Mouse (Mus musculus) heart, embryonic 16.5 days (tissue): ENCODE data around the gene Tie1. TPM values are rescaled to one million over a fixed set of nuclear protein-coding genes. Genes with fewer than 3 reads are reported as not detected.
A peak's percentile ranks its signal among the peaks of the same experiment; 100 is the strongest.
"Not testable (repeated sequence)": the region's sequence is repeated elsewhere in the genome, so short reads cannot be mapped to it uniquely, and the experiment has no call there.

ENCODE experiments used
- ATAC-seq: fragments of 200-750 bp; cut with Nextera tagmentation; replicated peaks from 2 replicates; pipeline ENCODE4 v1.8.0; 2017; ENCODE audit warnings: moderate number of reproducible peaks; ENCODE audit not compliant: insufficient read depth, low FRiP score; ENCODE audit errors: extremely low read depth
- H3K27ac ChIP-seq: fragments of 300-500 bp; sonication (generic); 2 replicates; pipeline ENCODE4 v1.5.1; 2014; ENCODE audit warnings: mild to moderate bottlenecking, low read length, control low read depth, moderate library complexity
- H3K27me3 ChIP-seq: fragments of 300-500 bp; sonication (generic); 2 replicates; pipeline ENCODE4 v1.6.1; 2014; ENCODE audit warnings: low read length, mixed read lengths; ENCODE audit not compliant: control insufficient read depth, insufficient read depth
- H3K36me3 ChIP-seq: fragments of 300-500 bp; sonication (generic); 2 replicates; pipeline ENCODE4 v1.6.1; 2014; ENCODE audit not compliant: control insufficient read depth, insufficient read depth
- H3K4me1 ChIP-seq: fragments of 300-500 bp; sonication (generic); 2 replicates; pipeline ENCODE4 v1.6.1; 2014; ENCODE audit warnings: low read length, mixed read lengths; ENCODE audit not compliant: control insufficient read depth, insufficient read depth
- H3K4me2 ChIP-seq: fragments of 300-500 bp; sonication (generic); 2 replicates; pipeline ENCODE4 v1.6.1; 2014; ENCODE audit warnings: low read depth, mild to moderate bottlenecking, control low read depth, low read length
- H3K4me3 ChIP-seq: fragments of 300-500 bp; sonication (generic); 2 replicates; pipeline ENCODE4 v1.5.1; 2014; ENCODE audit warnings: mild to moderate bottlenecking, control low read depth, low read length
- H3K9ac ChIP-seq: fragments of 300-500 bp; sonication (generic); 2 replicates; pipeline ENCODE4 v1.6.1; 2014; ENCODE audit warnings: low read length, control low read depth
- H3K9me3 ChIP-seq: fragments of 300-500 bp; sonication (generic); replicated peaks from 2 replicates; pipeline ENCODE4 v1.6.1; 2016; ENCODE audit warnings: low read length; ENCODE audit not compliant: control insufficient read depth
- WGBS: fragments of 180-500 bp; shearing (Covaris S2); extraction: QIAGEN DNeasy Blood & Tissue Kit; methylation state at CpG from one replicate; pipeline ENCODE4 v1.1.7; 2014; 5-methylcytosine and 5-hydroxymethylcytosine counted together
- polyA plus RNA-seq: library from polyadenylated mRNA; unstranded; fragments of >200 nt; fragmentation: Nextera tagmentation; extraction: Ambion mirVana; gene quantifications from 2 replicates; pipeline ENCODE4 v1.2.1, GENCODE M21; 2015

The Tie1 gene
- polyA plus RNA-seq, 1 experiment from 2014 or later = 52.1 TPM

- Histone ChIP-seq H3K27ac (no peak overlapping the region), H3K27me3 (peaks cover 3% of the 10 kb centered on the region; the same call in 1 of the 2 replicates), H3K36me3 (no peaks in the 10 kb centered on the region), H3K4me3 (no peak overlapping the region), H3K4me2 (no peak overlapping the region), H3K4me1 (no peaks in the 10 kb centered on the region), H3K9ac (no peak overlapping the region), H3K9me3 (no peaks in the 10 kb centered on the region)
- whole genome bisulfite sequencing = 53% methylated on average over 3 of the region's 3 CpGs
- no peak for ATAC-seq
Observed at GRCm38 (mm10) chr4:118525779-118526178, 35.9 kb upstream of the Tie1 start.

GRCm38 (mm10) chr4:118523976-118524375 is 34.1 kb upstream of the Tie1 start:
- no peak overlapping the region for H3K4me3 ChIP-seq
- ATAC-seq = no peak
- H3K9me3 ChIP-seq = no peaks in the 10 kb centered on the region
- no peaks in the 10 kb centered on the region for H3K36me3 ChIP-seq
- H3K4me1 ChIP-seq = no peaks in the 10 kb centered on the region
- H3K27ac ChIP-seq = no peak overlapping the region
- no peak overlapping the region for H3K9ac ChIP-seq
- H3K27me3 ChIP-seq = peaks cover 3% of the 10 kb centered on the region; the same call in 1 of the 2 replicates
- WGBS = 58% methylated on average over 7 of the region's 7 CpGs
- no peak overlapping the region for H3K4me2 ChIP-seq

DNA sequence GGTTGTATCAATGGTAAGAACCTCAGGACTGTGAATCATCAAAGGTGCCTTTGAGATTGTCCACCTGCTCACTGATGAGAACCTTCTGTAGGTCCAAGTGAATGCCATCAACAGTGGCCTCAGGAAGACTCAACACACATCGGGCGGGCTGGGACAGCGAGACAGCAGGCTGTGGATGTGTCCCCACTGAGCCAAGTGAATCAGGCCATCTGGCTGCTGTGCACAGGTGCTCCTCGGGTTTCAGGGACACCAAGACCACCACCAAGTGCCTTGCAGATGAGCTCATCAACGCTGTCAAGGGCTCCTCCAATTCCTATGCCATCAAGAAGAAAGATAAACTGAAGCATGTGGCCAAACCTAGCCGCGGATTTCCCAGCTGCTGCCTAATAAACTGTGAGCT is 32.4 kb upstream of the Tie1 start:
- WGBS = 73% methylated on average over 7 of the region's 7 CpGs
- Histone ChIP-seq H3K9ac (no peak overlapping the region), H3K27me3 (no peaks in the 10 kb centered on the region; the same call in 1 of the 2 replicates), H3K9me3 (no peaks in the 10 kb centered on the region), H3K4me3 (no peak overlapping the region), H3K4me2 (no peak overlapping the region), H3K36me3 (no peaks in the 10 kb centered on the region), H3K27ac (no peak overlapping the region), H3K4me1 (peaks cover 2% of the 10 kb centered on the region)
- ATAC-seq = no peak

DNA sequence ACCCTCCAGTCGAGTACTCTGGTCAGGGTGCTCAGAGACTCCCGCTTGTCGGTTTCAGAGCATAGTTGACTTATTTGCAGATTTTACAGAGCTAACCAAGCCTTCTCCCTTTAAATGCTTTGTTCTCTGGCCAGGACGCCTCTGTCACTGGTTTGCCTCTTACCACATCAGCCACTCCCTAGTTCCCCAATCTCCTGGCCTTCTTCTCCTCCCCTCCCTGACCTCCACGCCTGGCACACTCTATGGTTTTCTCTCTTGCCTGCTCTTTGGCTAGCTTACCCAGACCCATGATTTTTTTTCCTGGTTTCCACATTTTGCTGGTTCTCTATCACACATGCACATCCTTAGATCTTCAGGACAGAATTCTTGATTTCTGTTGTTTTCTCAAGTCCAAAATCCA is 28.3 kb upstream of the Tie1 start:
- WGBS = 66% methylated on average over 5 of the region's 5 CpGs
- no peaks in the 10 kb centered on the region; the same call in 1 of the 2 replicates for H3K27me3 ChIP-seq
- H3K27ac ChIP-seq = no peak overlapping the region
- H3K9me3 ChIP-seq = no peaks in the 10 kb centered on the region
- no peak overlapping the region for H3K9ac ChIP-seq
- H3K36me3 ChIP-seq = no peaks in the 10 kb centered on the region
- H3K4me2 ChIP-seq = no peak overlapping the region
- no peak overlapping the region for H3K4me3 ChIP-seq
- ATAC-seq = no peak
- H3K4me1 ChIP-seq = peaks cover 8% of the 10 kb centered on the region

DNA sequence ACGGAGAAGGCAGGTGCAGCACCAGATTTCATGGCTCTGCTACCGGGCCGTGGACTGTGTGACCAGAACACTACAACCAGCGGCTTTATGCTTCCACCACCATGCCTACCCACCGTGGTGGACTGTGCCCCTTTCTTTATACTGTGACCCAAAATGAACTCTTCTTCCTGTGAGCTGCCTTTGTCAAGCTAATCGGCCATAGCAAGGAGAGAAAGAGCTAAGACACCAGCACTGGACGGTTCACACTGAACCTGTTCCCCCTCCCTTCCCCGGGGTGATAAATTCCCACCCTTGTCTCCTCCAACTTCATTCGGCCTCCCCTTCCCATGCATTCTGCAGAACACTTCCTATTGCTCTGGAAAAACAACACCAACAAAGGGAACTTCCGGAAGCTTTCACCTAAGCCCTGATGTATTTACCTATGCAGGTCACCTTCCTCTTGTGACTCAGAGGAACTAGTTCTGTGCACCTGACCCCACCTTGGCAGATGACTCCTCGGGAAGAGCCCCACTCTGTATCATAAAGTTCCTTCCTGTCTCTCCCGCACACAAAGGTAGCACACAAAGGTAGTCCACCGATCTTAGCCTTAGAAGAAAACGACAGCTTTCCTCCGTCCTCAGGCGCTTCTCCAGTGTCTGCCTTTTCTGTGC is 27.8 kb upstream of the Tie1 start:
- Histone ChIP-seq H3K9ac (no peak overlapping the region), H3K36me3 (no peaks in the 10 kb centered on the region), H3K27ac (no peak overlapping the region), H3K27me3 (no peaks in the 10 kb centered on the region; the same call in 1 of the 2 replicates), H3K4me3 (no peak overlapping the region), H3K4me1 (peaks cover 8% of the 10 kb centered on the region), H3K9me3 (no peaks in the 10 kb centered on the region), H3K4me2 (peak overlapping the region; percentile 5; the same call in 1 of the 2 replicates)
- no peak for ATAC-seq
- 41% methylated on average over 16 of the region's 16 CpGs for WGBS

- no peaks in the 10 kb centered on the region for H3K36me3 ChIP-seq
- 8% methylated on average over 20 of the region's 20 CpGs for WGBS
- H3K4me1 ChIP-seq = peaks cover 8% of the 10 kb centered on the region
- no peaks in the 10 kb centered on the region; the same call in 1 of the 2 replicates for H3K27me3 ChIP-seq
- peak overlapping the region; percentile 5; the same call in 1 of the 2 replicates for H3K4me2 ChIP-seq
- 0 out of 2 replicates have a peak, but pooled peaks have one; percentile 32 for ATAC-seq
- H3K27ac ChIP-seq = no peak overlapping the region
- no peaks in the 10 kb centered on the region for H3K9me3 ChIP-seq
- H3K4me3 ChIP-seq = no peak overlapping the region
- H3K9ac ChIP-seq = no peak overlapping the region
Observed at GRCm38 (mm10) chr4:118516699-118517496, 27.0 kb upstream of the Tie1 start.

DNA sequence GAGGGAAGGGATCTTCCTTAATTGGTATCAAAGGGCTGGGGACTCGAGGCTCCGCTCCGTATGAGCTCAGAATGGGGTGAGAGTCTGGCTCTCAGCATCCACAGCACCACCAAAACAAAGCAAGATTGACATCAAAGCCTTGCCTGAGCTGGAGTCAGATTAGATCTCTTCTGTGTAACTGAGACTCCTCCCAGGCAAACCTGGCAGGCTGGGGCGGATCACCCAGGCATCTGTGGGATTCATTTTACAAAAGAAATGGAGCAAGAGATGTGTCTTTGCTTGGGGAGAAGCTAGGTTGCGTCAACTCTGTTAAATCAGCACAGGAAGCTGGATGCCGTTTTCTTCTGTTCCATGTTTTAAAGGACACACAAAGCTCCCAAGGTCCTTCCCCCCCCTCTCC is 19.2 kb upstream of the Tie1 start:
- 23% methylated on average over 6 of the region's 6 CpGs for WGBS
- Histone ChIP-seq H3K36me3 (no peaks in the 10 kb centered on the region), H3K4me2 (no peak overlapping the region), H3K9ac (no peak overlapping the region), H3K9me3 (no peaks in the 10 kb centered on the region), H3K4me3 (no peak overlapping the region), H3K27me3 (no peaks in the 10 kb centered on the region), H3K4me1 (no peaks in the 10 kb centered on the region), H3K27ac (no peak overlapping the region)
- ATAC-seq = no peak

DNA sequence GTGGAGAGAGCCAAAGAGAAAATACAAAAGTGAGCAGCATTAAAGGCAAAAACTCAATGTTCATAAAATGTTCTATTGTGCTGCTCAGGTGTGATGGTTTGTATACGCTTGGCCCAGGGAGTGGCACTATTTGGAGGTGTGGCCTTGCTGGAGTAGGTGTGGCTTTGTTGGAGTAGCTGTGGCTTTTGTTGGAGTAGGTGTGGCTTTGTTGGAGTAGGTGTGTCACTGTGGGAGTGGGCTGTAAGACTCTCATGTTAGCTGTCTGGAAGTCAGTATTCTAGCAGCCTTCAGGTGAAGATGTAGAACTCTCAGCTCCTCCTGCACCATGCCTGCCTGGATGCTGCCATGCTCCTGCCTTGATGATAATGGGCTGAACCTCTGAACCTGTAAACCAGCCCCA is 17.3 kb upstream of the Tie1 start:
- not testable (repeated sequence) for H3K4me2 ChIP-seq, H3K4me1 ChIP-seq, H3K9ac ChIP-seq, H3K27ac ChIP-seq, H3K9me3 ChIP-seq, H3K27me3 ChIP-seq, H3K36me3 ChIP-seq, ATAC-seq, H3K4me3 ChIP-seq
- 88% methylated on average over 1 of the region's 1 CpGs for WGBS

DNA sequence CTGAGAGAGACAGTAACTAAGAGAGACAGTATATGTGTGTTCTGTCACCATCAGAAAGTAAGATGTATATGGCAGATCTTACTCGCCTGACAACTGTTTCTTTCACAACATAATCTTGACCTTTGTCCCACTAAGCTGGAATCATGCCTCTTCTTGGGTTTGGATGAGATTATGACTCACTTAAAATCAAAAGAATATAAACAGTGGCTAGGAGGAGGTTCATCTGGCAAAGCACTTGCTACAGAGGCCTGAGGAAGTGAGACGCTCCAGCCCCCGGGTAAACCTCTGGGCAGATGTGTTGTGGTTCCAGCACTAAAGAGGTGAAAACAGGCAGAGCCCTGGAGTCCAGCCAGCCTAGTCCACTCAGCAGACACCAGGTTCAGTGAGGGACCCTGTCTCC is 15.7 kb upstream of the Tie1 start:
- WGBS = 38% methylated on average over 3 of the region's 3 CpGs
- no peaks in the 10 kb centered on the region for H3K27me3 ChIP-seq
- H3K4me3 ChIP-seq = no peak overlapping the region
- no peak overlapping the region for H3K4me2 ChIP-seq
- H3K27ac ChIP-seq = no peak overlapping the region
- ATAC-seq = no peak
- no peaks in the 10 kb centered on the region for H3K36me3 ChIP-seq
- H3K4me1 ChIP-seq = no peaks in the 10 kb centered on the region
- H3K9ac ChIP-seq = no peak overlapping the region
- no peaks in the 10 kb centered on the region for H3K9me3 ChIP-seq
